Mouse (Mus musculus): Measurements from ENCODE around the gene Ptprh.

Ptprh gene

DNA sequence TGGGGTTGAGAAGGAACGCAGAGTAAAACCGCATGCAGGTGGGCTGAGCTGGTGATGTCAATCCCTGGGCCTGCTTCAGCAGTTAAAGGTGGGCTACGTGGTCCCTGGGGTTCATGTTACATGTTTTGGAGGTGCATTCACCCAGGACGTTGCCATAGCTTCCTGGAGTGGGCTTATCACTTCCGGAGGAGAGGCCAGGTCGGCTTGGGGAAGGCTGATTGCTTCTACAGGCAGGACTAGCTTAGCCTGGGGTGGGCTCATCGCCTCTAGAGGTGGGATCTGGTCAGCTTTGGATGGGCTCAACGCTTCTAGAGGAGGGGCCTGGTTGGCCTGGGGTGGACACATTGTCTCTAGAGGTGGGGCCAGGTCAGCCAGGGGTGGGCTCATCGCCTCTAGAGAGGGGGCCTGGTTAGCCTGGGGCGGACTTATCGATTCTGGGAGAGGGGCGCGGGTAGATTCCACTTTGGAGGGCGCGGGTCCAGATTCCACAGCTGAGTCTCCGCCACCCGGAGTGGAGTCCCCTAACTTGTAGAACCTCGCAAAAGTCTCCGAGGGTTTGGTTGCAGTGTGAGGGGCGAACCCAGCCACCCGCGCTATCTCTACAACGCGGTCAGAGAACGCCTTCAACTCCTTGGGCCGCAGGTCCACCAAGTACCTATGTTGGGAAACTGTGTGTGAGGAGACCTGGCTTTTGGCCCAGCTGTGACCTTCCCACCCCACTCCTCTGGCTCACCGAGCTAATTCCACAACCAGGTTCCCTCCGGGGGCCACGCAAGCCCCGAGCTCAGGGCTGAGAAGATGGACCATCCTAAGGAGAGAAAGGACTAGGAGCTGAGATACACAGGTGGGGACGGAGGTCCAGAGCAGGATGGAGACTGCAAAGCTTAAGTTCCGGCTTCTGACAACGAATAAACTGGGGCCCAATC lies 80.4 kb downstream of the Ptprh start:
- no peak for DNase-seq (ENCODE audit: low read depth, low spot score)

DNA sequence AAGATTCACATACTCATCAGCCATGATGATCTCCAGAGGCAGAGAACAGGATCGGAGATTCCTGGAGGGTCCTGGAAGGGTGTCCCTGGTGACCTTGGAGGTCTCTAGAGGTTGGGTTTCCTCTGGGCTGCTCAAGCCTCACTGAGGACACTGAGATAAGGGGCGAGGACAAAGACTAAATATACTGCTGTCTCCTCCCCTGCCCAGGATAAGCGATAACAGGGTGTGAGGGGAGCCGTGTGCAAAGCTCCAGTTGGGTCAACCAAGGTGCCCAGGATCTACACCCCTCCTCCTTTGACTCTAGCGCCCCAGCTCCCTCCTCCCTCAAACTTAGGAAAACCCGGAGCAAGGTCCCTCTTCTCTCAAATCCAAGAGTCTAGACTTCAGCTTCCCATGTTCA lies 81.5 kb downstream of the Ptprh start:
- no peak for DNase-seq (ENCODE audit: low read depth, low spot score)

DNA sequence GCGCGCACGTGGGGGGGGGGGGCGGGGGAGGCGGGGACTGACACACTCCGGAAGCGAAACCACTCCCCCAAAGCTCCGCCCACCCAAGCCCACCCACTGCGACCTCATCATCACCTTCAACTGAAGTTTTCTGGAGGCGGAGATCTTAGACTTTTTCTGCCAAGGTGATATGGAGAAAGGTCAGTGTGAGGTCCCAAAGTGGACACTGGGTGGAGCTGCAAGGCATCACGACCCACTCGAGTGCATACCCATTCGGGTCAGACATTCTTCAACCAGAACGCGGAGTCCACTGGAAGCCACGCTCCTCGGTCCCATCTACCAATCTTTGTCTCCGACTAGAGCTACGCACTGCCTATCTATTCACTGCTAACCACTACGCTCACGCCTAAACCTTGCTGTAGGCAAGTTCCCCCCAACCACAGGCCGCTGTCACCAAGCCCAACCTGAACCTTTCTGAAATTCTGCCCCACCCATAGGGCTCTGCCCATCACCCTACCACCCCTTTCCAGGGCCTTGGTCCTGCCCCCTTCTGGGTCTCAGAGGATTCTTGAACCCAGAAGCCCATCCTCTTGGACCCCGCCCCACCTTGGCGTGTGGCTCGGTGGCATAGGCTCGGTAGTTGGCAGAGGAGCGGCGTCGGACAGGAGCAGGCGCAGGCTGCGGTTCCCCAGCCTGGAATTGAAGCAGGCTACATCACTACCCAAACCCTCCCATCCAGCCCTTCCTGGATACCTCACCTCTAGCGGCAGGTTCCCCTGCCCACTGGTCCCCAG lies 82.4 kb downstream of the Ptprh start:
- peak; percentile 73 for DNase-seq (ENCODE audit: low read depth, low spot score)

DNA sequence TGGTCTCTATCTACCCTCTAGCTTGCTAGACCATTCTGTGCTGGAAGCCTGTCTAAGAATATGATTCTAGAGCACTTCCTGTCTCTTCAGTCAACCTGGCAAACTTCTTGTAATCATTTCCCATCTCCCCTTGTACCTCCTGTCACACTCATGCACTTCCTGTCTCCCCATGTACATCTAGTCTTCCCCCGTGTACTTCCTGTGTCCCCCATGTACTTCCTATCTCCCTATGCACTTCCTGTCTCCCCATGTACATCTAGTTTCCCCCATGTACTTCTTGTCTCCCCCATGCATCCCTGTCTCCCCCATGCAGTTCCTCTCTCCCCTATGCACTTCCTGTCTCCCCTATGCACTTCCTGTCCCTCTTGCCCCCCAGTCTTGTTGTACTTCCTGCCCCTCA lies 85.4 kb downstream of the Ptprh start:
- no peak for DNase-seq (ENCODE audit: low read depth, low spot score)

DNA sequence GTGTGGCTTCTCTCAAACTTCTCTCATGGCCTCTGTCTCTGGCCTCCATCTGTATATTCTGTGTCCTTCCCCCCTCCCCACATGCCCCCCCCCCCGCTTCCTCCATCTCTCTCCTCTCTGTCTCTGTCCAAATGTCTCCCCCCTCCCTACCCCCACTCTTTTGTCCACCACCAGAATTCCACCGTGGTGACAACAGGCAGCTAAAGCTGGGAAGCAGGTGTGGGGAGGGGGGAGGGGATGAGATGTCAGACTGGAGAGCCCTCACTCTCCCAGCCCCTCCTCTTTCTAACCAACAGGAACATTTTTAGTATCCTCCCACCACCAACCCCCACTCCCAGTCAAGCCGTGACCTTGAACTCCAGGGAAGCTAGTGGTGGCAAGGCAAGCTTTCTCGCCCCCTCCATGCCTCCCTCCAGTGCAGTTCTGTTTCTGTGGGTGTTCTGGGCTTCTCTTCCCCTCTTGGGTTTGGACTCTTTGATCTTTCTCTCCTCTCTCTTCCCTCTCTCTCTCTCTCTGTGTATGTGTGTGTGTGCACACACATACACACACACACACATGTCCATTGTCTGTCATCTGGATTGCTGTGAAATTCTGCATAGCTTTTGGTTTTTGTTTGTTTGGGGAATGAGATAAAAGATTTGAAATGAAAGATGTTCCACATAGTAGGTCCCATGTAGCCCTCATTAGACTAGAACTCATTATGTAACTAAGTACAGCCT lies 87.3 kb downstream of the Ptprh start, which contains the start of gene Tnnt1:
Gene Tnnt1, minus strand, starts transcription at position 51 of the 719 bp plus-strand sequence.
- peak; percentile 85 for DNase-seq (ENCODE audit: low read depth, low spot score)

DNA sequence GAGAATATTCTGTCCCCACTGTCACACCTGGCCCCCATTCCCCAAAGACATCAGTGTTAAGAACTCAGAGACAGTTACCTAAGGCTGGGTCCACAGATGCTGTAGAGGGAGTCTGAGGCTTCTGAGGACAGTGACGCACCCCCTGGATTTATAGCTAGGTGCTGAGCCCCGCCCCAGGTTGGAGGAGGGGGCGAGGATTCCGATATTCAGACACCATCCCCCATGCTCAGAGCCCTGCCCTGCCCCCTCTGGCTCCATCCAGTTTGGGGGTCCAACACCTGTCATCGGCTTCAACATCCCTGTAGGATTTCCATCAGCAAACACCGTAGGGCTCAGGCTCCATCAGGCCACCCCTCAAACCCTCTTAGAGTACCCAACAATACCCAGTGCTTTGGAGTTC lies 88.0 kb downstream of the Ptprh start:
- no peak for DNase-seq (ENCODE audit: low read depth, low spot score)

DNA sequence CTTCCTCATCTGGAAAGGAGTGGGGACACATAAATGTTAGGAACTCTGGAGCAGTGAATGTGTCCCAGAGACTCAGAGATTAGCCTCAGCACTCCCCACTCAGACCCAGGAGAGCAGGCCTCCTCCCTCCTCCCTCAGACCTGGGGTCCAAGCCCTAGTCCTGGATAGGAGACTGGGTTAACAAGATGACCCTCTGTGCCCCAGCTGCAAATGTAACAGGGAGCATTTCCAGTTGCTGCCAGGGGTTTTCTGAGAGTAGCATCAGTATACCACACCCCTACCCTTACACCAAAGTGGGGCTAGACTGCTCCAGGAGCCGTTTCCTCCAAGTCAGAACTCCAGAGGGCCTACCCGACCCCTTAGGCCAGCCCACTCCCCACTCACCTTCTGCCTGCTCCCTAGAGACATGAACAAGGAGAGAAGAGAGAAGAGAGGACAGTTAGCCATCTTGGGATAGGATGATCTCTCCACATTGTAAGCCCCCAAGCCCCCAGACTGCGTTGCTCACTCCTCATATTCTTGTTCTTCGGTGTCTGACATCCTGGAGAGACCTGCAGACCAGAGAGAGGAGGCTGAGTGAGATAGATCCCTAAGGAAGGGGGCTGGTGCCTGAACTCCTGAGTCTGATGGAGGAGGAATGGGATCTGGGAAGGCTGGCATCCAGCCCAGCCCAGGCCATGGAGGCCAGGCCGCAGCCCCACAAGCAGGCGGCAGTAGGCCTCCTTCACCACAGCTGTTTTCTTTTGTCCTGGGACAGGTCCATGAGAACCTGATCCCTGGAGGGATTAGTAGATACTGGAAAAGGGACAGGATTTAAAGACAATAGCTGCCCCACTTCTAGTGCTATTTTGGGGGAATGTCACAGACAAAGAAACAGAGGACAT lies 89.8 kb downstream of the Ptprh start:
- DNase-seq (ENCODE audit: low read depth, low spot score), result no peak

DNA sequence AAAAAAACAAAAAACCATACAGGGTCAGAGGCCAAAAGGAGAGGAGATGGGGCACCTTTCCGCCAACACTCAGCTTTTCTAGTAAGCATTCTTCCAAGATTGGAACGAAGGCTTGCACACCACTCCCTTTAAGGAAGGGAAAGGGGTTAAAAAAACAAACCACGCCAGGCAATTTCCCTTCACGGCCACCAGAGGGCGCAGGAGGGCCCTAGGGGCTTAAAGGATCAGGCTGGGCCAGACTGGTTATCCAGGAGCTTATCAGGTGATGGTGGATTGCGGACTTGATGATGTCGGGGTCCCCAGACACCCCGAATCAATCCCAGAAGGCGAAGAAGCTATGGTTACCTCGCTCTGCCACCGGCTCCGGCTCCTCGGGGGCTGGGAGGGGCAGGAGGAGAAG lies 90.6 kb downstream of the Ptprh start:
- peak; percentile 88 for DNase-seq (ENCODE audit: low read depth, low spot score)

DNA sequence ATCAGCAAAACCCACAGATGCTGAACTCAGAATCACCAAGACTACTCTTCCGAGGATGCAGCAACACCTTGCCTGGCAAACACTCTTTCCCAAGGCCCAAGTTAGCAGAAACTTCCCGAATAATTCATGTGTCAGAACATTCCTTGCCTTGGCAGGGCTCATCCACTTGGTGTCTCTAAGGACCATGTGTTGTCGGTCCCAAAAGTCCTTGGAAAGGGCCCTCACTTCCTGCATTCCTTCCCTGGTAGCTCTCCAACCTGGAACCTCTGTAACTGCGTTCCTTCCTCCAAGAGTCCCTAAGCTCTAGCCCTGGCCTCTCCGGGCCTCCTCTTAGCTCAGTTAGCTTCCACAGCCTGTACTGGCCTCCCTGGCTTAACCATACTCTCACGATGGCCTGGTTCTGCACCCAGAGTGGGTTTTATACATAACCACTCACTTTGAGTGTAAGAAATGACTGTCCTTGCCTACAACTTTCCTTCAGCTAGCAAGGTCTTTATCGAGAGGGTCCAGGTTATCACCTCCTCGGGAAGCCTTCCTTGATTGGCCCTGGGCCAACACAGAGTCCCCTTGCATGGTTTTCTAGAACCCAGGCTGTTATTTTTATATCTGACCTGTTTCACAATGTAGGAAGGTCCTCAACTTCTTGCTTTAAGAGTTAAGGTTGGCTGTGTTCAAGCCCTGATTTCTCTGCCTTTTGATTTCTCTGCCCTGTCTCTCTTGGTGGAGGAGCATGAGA lies 92.2 kb downstream of the Ptprh start:
- no peak for DNase-seq (ENCODE audit: low read depth, low spot score)

DNA sequence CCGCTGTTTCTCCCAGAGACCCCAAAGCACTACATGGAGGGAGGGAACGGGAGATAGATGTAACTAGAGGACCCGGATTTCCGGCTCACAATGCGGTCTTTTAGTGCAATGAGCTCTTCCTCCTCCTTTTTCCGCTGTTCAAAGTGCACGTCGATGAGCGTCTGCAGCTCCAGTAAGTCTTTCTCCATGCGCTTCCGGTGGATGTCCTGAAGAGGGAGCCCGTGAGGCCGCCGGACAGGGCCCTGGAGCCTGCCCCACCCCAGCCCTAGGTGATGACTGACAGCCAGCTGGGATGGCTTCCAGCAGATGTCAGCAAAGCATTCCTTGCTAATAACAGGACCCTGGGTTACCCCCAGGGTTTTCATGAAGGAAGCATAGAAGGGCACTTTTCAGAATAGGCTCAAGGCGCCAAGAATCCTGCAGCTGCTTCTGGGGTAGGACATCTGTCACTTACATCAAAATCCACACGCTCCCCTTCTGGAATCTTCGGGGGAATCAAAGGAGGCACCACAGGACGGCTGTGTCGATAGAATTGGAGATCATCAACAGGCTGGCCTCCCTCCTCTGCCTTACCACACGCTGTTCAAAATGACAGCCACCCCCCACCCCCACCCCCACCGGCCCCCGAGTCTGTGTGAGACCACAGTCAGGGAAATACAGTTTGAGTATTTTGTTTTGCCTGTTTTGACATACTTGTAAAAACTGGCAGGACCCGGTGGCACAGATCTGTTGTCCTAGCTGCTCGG lies 93.8 kb downstream of the Ptprh start:
- peak; percentile 93 for DNase-seq (ENCODE audit: low read depth, low spot score)

DNA sequence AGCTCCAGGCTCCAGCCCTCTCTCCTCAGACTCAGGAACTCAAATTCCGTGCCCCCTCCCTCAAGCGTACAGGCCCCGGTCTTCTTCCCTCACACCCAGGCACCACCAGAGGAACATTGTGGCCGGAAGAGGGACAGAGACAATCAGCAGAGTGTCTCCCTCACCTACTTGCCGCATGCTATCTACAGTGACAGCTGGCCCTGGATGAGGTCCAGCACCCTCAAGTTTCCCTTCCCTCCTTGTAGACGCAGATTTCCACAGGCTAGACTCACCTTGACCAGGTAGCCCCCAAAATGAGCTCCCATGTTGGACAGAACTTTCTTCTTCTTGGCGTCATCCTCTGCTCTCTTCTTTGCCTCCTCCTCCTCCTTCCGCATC lies 95.1 kb downstream of the Ptprh start:
- no peak for DNase-seq (ENCODE audit: low read depth, low spot score)

DNA sequence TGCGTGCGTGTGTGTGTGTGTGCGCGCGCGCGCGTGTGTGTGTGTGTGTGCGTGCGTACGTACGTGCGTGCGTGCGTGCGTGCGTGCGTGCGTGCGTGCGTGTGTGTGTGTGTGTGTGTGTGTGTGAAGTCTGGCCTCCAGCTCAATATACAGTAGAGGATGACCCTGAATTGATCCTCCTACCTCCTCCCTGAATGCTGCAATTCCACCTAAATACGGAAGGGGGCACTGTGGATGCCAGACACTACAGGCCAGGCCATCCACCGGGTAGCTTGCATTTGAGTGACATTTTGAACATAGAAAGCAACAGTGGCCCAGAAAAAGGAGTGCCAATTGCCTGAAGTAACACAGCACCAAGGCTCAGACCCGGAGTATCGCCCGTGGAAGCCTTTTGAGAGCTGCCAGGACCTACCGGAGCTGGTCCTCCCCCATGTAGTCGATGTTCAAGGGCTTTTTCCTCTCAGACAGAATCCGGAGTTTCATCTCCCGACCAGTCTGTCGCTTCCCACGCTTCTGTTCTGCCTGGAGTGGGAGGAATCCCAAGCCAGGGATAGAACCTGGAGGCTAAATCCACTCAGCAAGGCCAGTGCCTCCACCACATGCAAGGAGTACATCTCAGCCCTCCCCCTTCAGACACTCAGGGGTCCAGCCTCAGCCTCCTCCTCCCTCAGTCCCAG lies 95.6 kb downstream of the Ptprh start:
- DNase-seq (ENCODE audit: low read depth, low spot score), result peak; percentile 88

DNA sequence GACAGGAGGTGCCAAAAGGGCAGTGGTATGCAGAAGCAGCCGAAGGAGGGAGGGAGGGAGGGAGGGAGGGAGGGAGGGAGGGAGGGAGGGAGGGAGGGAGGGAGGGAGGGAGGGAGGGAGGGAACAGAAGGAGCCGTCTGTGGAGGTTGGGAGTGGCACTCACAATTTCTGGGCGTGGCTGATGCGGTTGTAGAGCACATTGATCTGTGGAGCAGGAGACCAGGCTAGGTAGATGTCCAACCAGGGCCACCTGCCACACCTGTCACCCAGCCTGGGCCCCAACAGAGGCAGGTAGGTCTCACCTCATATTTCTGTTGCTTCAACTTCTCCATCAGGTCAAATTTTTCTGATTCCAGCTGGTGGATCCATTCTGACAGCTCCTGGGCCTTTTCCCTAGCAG lies 96.6 kb downstream of the Ptprh start:
- DNase-seq (ENCODE audit: low read depth, low spot score), result peak; percentile 60

DNA sequence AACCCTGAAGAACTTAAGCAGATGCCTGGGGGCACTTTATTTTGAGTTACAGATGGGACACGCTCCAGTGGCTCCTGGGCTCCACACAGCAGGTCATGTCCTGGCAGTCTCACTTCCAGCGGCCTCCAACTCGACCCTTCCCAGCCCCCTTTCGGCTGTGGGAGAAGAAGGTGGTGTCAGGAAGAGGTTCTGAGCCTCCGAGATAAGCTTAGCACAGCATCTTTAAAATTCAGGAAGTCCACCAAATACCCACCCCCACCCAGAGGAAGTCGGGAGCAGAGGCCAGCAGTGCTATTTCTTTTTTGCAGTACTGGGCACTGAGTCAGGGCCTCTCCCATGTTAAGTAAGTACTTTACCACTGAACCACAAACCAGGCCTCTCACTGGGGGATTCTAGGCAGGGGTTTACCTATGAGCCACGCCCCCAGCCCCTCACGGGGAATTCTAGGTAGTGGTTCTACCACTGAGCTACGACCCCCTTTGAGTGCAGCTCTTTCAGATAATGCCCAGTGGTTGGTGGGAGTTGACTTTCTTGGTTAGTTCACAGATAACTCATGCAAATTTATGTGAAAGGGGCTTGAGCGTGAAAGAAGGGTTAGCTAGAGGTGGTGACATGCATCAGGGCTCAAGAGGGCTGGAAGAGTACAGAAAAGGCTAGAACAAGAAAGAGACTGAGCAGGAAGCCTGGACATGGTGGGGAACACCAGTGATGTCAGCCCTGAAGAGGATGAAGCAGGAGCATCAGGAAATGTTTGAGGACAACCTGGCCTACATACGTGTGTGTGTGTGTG lies 99.0 kb downstream of the Ptprh start:
- DNase-seq (ENCODE audit: low read depth, low spot score), result no peak

DNA sequence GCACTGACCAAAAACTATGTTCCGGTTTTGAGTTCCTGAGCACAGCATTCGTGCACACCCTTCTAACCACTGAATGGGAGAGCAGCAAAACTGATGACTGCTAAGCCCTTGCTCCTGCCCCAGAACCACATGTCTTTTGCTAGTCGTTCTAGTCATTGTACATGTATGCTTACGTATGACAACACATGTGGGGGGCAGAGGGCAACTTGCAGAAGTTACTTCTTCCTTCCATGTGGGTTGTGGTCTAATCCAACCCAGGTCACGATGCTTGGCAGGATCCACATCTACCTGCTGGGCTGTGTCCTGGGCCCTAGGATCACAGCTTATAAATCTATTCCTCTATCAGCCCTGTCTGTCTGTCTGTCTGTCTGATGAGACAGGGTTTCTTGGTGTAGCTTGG lies 100.0 kb downstream of the Ptprh start:
- no peak for DNase-seq (ENCODE audit: low read depth, low spot score)

DNA sequence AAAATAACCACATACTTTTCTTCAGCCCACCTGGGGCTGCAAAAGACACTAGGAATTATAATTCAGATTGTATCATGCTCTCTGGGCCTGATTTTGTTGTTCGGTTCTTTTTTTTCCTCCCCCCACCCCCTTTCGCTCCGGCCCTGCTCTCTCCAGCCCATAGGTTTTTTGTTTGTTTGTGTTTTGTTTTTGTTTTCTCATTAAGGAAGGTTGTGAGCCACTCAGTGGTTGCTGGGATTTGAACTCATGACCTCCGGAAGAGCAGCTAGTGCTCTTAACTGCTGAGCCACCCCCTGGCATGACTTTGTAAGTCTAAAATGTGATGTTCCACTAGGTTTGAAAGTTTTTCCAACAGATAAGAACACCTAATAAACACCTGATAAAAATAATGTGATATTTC lies 100.7 kb downstream of the Ptprh start:
- DNase-seq (ENCODE audit: low read depth, low spot score), result no peak

DNA sequence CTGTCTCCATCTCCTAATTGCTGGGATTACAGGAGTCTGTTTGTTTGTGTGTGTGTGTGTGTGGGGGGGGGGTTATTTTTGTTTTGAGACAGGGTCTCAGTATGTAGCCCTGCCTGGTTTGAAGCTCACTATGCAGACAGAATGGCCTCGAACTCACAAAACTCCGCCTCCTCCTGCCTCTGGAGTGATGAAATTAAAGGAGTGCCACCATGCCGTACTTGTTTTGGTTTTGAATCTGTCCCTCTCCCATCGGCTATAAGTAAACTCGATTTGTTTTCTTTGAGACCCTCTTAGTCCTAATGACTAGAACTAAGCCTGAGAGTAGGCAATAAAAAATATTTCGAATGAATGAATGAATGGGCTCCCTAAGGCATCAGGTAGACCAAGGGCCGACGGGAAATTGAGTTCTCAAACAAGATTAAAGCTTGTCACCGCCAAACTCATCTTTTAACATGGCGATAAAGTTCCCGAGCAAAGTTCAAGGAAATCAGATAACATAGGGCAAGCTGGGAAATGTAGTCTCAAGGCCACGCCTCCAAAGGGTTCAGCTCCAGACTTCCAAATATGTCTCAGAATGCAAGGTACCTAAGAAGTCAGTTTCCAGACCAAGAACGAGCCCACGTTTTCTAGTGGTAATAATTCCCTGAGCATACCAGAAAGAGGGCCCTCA lies 101.3 kb downstream of the Ptprh start:
- DNase-seq (ENCODE audit: low read depth, low spot score), result peak; percentile 72
